Mouse (Mus musculus) MEL (cell line): ENCODE measurements around the gene Ndn.

Experiments used
- BHLHE40 ChIP-seq: IDR thresholded peaks from 2 replicates; pipeline ENCODE4 v1.6.1; 2012; ENCODE audit warnings: low read depth, mild to moderate bottlenecking, inconsistent platforms, low read length, improper control_type of control experiment, borderline replicate concordance
- CHD2 ChIP-seq: IDR thresholded peaks from 2 replicates; pipeline ENCODE4 v1.6.1; 2011; ENCODE audit warnings: low read length, improper control_type of control experiment
- CTCF ChIP-seq, 3 experiments: IDR thresholded peaks in 2 of 3; conservative IDR thresholded peaks in 1 of 3; 2 replicates each; pipeline ENCODE4 v1.5.1; 2011 to 2012; ENCODE audit warnings: low read length in 3 of 3, low read depth in 2 of 3, mild to moderate bottlenecking in 2 of 3, improper control_type of control experiment in 1 of 3, inconsistent platforms in 1 of 3, mixed read lengths in 1 of 3, moderate library complexity in 1 of 3; ENCODE audit not compliant: control insufficient read depth in 1 of 3, insufficient read depth in 1 of 3, poor library complexity in 1 of 3, severe bottlenecking in 1 of 3
- ELF1 ChIP-seq: IDR thresholded peaks from 2 replicates; pipeline ENCODE4 v1.6.1; 2014; ENCODE audit warnings: low read depth, mild to moderate bottlenecking, inconsistent platforms, low read length, improper control_type of control experiment, moderate library complexity
- MAFK ChIP-seq: IDR thresholded peaks from 2 replicates; pipeline ENCODE4 v1.6.1; 2011; ENCODE audit warnings: low read depth, mild to moderate bottlenecking, low read length, improper control_type of control experiment, borderline replicate concordance
- MEF2A ChIP-seq: IDR thresholded peaks from 2 replicates; pipeline ENCODE4 v1.6.1; 2014; ENCODE audit warnings: low read depth, mild to moderate bottlenecking, inconsistent platforms, low read length, improper control_type of control experiment; ENCODE audit not compliant: poor library complexity, insufficient replicate concordance, severe bottlenecking; ENCODE audit errors: extremely low read depth
- MYB ChIP-seq: IDR thresholded peaks from 2 replicates; pipeline ENCODE4 v1.6.1; 2011; ENCODE audit warnings: mild to moderate bottlenecking, low read depth, low read length, improper control_type of control experiment
- POLR2A ChIP-seq, 2 experiments: IDR thresholded peaks; 2 replicates each; pipeline ENCODE4 v1.6.1; 2011 to 2012; ENCODE audit warnings: low read length in 2 of 2, mild to moderate bottlenecking in 2 of 2, control low read depth in 1 of 2, improper control_type of control experiment in 1 of 2, low read depth in 1 of 2, moderate library complexity in 1 of 2; ENCODE audit not compliant: control insufficient read depth in 1 of 2, insufficient read depth in 1 of 2, poor library complexity in 1 of 2
- POLR2AphosphoS2 ChIP-seq: IDR thresholded peaks from 2 replicates; pipeline ENCODE4 v1.6.1; 2011; ENCODE audit warnings: low read length, improper control_type of control experiment
- RAD21 ChIP-seq: IDR thresholded peaks from 2 replicates; pipeline ENCODE4 v1.6.1; 2011; ENCODE audit warnings: mild to moderate bottlenecking, low read depth, low read length, improper control_type of control experiment
- TBP ChIP-seq: IDR thresholded peaks from 2 replicates; pipeline ENCODE4 v1.8.0; 2011; ENCODE audit warnings: low read depth, low read length, improper control_type of control experiment
- USF1 ChIP-seq: IDR thresholded peaks from 2 replicates; pipeline ENCODE4 v1.6.1; 2014; ENCODE audit warnings: low read depth, mild to moderate bottlenecking, inconsistent platforms, low read length, improper control_type of control experiment, moderate library complexity
- USF2 ChIP-seq, 2 experiments: IDR thresholded peaks; 2 replicates each; pipeline ENCODE4 v1.6.1; 2011 to 2012; ENCODE audit warnings: improper control_type of control experiment in 2 of 2, low read length in 2 of 2, borderline replicate concordance in 1 of 2, inconsistent platforms in 1 of 2, low read depth in 1 of 2, mild to moderate bottlenecking in 1 of 2; ENCODE audit not compliant: insufficient read depth in 1 of 2

GRCm38 (mm10) chr7:62378529-62378928, 32.2 kb downstream of the Ndn start:
- no peak for TF ChIP-seq CTCF (IDR thresholded peaks at IDR 0.05 in 2 of 3, conservative IDR thresholded peaks at IDR 0.05 in 1 of 3; ENCODE audit: control insufficient read depth in 1 of 3, insufficient read depth in 1 of 3, low read depth in 2 of 3, low read length in 3 of 3, poor library complexity in 1 of 3, severe bottlenecking in 1 of 3)
- TF ChIP-seq MYB, result no peak
- no peak for TF ChIP-seq RAD21
- no peak for TF ChIP-seq POLR2A (IDR thresholded peaks at IDR 0.05; ENCODE audit: control insufficient read depth in 1 of 2, insufficient read depth in 1 of 2, low read depth in 1 of 2, low read length in 2 of 2, poor library complexity in 1 of 2)
- TF ChIP-seq MAFK, result no peak
- no peak for TF ChIP-seq BHLHE40
- TF ChIP-seq USF2 (IDR thresholded peaks at IDR 0.05; ENCODE audit: borderline replicate concordance in 1 of 2, insufficient read depth in 1 of 2, low read depth in 1 of 2, low read length in 2 of 2), result no peak
- no peak for TF ChIP-seq CHD2
- no peak for TF ChIP-seq USF1
- TF ChIP-seq MEF2A, result no peak
- TF ChIP-seq ELF1, result no peak
- no peak for TF ChIP-seq TBP
- TF ChIP-seq POLR2AphosphoS2, result no peak
